Mouse (Mus musculus) retina, adult 2 months (tissue): ENCODE measurements around the gene Gm17349.
A peak's percentile ranks its signal among the peaks of the same experiment; 100 is the strongest.
"Not testable (repeated sequence)": the region's sequence is repeated elsewhere in the genome, so short reads cannot be mapped to it uniquely, and the experiment has no call there.

Experiments
- DNase-seq: peaks from one replicate; pipeline ENCODE4 v3.0.0-alpha.2; 2012; ENCODE audit warnings: low read depth, low spot score

Gene Gm17349

DNA sequence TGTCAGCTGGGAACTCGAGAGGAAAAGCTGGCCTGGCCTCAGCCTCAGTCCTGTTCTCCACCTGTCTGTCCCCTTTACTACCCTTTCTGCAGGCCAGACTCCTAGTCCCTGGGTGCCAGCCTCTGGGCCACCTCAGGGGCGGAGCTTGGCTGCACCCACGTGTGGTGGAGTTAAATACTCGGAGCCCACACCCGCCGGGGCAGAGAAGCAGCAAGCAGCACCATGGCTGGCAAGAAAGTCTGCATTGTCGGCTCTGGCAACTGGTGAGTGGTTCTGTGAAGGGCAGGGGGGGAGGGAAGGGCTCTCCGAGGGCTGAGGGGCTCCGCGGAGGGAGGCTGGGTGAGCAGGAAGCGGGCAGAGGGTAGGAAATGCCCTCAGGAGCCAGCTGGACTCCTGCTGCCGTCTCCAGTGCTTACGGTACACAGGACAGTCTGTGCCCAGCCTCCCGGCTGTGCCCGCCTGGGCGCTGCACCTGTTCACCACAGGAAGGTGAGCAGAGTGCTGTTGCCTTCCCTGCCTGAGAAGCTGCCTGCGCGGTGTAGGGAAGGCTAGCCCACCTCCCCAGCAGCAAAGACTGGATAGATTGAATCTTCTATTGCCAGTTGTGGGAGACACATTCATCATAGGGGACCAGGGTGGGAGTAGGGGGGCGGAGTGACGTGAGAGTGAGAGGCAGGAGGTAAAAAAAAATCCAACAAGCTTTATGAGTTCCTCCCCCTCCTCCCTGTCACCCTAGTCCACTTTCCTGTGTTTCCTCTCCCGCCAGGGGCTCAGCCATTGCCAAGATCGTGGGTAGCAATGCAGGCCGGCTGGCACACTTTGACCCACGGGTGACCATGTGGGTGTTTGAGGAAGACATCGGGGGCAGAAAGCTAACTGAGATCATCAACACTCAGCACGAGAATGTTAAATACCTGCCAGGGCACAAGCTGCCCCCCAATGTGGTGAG, 12.4 kb upstream of the Gm17349 start, which contains the start of gene Gpd1:
Gene Gpd1, plus strand, starts transcription at position 130 of the 949 bp plus-strand sequence.
- no peak for DNase-seq

DNA sequence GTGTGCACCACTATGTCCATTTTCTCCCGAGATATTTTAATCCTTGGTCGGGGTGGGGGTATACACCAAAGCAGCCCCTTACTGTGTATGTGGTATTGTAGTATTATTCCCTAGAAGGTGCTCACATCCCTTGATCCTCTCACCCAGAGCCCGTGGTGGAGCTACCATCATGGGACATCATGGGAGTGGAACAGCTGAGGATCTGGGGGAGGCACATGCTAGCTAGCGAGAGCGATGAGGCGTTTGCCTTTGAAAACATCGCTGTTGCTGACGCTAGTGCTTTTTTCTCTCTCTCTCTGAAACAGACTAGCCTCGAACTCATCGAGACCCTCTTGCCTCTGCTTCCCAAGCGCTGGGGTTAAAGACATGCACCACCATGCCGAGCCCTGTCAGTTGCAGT, 11.5 kb upstream of the Gm17349 start:
- no peak for DNase-seq

DNA sequence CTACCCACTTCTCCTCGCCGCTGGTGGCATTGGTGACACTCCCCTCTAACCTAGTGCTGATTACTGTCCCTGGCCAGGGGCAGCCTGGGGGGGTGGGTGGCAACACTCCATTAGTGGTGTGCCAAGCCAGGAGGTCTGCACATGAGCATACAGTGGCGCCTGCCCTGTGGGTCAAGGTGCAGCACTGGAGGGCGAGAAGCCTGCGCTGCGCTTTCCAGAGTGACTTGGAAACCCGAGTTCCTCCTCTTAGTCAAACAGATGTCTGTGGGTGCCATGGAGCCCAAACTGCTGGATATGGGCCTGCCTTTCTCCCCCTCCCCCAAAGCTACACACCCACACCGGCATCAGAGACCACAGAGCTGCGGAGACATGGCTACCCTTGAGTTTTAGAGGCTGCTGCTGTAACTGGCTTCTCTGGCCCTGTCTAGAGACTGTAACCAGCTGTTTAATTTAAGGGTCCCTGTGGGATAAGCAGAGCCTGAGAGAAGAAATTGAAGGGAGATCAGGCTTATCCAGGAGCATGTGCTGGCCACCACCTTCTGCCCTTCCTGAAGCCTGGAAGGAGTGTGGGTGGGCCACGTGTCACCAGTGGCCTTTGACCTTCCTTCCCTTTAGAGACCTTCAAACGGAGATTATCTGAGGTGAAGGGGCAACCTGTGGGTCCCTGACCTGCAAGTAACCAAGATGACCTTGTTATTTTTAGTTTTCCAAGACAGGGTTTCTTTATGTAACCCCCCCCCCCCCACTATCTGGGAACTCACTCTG, 10.9 kb upstream of the Gm17349 start:
- DNase-seq, result no peak

DNA sequence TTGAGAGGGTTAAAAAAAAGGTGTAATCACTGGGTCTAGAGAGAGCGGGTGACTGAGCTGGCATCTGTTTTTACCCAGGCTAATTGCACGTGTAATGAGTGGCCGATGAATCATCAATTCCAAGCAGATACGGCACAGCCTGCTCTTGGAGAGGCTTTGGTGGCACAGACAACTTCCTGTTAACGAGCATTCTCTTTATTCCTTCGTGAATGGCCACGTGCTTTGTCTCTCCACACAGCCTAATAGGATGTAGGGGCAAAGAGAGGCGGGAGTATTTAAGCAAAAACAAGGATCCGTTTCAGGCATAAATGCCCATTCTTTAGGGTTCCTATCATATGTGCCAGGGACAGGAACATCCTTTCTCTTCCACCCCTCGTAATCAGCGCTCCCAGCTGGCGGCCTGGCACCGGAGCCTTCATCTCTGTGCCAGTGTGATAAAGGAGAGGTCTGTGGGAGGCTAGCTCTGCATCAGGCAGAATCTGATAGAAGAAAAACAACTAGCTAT, 10.1 kb upstream of the Gm17349 start:
- DNase-seq, result no peak

DNA sequence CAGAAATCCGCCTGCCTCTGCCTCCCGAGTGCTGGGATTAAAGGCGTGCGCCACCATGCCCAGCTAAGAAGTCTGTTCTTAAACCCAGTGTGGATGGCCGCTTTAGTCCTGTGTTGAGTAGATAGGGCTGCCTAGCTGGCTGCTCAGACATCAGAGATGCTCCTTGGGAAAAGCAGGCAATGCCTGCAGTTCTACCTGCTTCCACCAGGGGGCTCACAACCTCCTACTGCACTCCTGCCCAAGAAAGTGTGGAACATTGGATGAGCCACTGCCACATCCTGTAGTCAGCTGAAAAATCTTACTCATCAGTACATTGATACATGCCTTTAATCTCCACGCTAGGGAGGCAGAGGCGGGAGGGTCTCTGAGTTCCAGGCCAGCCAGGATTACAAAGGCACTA, 9.6 kb upstream of the Gm17349 start:
- peak; percentile 57 for DNase-seq

DNA sequence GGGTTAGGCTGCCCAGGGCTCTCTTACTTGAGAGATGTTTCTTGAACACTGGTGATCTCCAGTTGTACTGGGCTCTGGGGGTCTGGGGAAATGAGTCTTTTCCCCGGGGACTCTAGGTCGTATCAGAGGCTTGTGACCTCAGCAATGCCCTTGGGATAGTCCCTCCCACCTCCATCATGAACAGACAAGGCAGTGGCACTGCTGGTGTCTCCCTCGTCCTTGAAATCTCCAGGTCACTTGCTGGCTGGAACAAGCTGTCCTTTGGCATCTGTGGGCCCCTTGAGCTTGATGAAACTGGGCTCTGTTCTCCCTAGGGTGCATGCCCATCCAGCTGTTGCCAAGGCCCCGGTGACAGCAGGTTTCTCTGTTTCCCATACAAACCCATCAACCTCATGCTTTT, 8.9 kb upstream of the Gm17349 start:
- no peak for DNase-seq

DNA sequence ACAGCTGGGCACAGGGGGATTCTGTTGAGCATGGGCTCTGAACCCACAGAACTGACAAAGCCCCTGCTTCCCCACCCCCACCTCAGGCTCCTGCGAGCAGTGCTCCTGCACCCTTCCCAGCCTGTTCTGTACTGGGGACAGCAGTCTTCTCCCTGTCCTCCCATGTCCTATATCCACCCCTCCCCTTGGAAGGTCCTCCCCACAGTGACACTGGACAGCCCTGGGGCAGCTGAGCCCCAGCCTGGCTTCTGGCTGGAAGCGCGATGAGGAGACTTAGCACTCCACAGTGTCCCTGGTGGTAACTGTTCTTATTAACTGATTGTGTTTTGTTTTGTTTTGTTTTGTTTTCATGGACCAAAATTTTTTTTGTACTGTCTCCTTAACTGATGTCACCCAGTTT, 8.3 kb upstream of the Gm17349 start:
- no peak for DNase-seq

DNA sequence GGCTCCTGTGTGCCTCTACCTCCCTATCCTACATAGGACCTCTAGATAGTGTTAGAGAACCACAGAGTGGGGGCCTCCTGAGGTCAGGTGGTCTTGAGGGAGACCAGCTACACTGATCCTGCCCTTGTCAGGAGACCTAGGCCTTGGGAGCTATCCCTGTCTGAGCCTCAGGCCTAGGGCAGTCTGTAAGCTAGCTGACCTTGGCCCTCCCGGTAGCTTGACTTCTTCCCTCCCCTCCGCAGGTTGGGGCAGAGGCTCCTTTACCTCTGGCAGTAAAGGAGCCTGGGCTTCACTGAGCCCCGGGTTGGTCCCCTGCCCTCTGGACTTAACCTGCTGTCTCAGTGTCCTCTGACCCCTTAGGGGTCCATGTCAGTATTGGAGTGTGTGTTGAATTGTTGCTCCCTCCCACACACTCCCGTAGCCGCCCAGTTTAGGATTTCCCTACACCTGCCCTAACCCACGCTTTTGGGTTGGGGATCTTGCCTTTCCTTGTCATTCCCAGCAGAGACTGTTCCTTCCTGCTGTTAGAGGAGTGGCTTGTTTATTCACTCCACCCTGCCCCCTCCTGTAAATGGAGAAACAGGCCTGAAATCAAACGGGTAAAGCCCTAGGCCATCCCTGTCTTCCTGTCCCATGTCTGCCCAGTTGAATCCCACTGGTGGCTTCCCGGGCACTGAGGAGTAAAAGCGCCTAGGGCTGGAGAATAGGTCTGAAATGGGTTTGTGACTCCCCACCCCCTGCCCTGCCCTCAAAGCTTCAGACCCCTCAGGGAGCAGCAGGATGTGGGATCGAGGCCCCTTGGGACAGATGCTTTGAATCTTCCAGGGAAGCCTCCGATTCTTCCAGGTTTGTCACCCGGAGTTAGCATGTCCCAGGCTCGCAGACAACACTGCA, 7.6 kb upstream of the Gm17349 start:
- DNase-seq, result no peak

DNA sequence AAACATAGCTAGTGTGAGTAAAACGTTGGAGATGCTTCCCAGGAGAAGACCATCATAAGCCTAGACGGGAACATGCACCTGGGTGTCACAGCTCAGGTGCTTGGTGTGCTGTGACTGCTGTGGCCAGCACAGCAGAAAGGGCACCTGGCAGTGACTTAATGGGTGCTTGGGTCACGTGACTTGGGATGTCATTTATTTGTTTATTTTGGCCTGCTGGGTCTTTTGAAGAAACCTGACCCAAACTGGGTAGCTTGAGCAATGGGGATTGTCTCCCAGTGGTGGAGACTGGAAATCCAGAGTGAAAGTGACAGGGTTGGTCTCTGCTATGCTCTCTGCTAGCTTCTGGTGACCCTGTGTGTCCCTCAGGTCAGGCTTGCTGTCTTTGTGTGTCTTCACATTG, 6.2 kb upstream of the Gm17349 start:
- DNase-seq, result no peak

DNA sequence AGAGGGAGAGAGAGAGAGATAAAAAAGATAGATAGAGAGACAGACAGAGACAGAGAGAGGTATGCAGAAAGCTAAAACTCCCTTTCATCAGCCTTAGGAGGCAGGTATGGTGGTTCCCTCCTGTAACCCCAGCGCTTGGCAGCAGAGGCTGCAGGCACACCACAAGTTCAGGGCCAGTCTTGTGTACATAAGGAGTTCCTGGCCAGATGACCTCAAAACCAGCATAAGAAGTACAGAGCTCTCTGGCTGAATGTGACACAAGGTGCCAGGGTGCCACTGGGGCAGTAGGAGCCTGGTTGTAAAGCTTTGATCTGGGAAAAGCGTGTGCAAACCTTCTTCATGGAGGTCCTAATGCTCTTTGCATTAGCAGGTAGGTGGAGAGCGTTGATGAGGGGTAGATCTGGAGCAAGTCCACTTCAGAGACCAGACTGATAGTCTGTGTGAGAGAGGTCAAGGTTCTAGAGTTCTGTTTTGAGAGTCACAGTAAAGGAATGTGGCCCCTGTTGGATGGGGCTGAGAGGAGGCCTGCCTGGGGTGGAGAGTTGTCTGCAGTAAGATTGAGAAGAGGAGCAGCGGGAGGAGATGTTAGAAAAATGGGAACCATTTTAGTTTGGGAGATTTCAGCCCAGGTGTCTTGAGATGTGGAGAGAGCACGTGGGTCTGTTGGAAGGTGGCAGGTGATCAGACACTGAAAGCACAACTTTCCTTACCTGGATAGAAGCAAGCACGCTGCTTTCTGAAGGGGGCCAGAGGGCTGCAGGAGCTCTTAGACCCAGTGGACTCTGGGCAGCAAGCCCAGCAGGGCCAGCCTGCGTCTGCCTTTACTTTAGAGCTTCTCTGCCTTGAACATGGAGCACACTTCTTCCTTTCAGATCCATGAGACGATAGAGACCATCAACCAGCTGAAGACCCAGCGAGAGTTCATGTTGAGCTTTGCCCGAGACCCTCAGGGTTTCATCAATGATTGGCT, 5.2 kb upstream of the Gm17349 start:
- no peak for DNase-seq

DNA sequence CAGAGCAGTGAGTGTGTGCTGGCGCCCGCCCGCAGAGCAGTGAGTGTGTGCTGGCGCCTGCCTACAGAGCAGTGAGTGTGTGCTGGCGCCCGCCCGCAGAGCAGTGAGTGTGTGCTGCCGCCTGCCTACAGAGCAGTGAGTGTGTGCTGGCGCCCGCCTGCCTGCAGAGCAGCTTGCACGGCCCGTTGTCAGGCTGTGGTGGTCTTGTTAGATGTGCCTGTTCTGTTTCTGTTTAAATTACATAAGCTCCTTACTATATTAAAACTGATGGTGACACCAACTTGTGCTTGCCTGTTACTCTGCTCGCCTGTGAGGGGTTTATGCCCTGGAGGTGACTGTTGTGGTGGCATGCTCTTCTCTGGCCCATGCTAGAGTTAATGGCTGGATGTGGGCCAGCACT, 2.9 kb upstream of the Gm17349 start:
- no peak for DNase-seq

DNA sequence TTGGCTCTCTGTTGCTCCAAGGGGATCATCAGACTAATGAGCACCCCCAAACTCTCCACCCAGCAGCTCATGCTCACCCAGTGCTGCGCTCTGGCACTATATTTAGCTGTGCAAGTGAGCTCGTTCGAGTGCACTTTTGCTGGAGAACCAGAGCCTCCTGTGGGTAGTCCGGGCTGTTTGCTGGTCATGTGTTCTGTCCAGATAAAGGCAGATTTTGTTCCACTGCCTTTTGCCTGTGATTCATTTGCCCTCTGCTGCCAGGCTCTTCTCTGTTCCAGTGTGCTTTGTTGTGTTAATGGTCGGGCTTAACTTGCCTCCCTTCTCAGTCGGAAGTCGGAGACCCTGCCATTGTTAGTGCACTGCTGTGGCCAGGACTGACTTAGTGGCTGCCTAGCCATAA, 409 bp downstream of the Gm17349 start:
- DNase-seq, result no peak

DNA sequence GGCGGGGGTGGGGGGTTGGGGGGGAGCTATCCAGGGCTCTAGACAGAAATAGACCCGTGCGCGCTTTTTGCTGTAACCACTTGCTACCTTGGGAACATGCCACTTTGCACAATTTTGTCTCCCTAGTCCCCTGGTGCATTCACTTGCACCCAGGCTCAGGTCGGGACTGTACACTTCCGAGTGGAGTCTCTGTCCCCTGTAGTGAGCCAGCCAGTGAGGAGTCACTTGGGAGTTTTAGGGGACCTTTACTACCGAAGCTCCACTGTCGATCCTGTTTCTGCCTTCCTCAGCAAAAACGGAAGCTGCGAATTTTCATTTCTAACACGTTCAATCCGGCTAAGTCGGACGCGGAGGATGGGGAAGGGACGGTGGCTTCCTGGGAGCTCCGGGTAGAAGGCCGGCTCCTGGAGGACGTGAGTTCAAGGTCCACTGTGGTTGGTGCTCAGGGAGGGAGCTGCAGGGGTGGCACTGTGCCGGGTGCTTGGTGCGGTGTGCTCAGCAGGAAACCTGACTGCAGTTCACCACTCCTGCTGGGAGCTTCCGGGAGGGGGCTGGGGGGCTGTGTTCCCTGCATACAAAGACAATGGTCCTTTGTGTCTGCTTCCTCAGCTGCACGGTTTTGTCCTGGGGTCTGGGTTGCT, 1.1 kb downstream of the Gm17349 start:
- no peak for DNase-seq

DNA sequence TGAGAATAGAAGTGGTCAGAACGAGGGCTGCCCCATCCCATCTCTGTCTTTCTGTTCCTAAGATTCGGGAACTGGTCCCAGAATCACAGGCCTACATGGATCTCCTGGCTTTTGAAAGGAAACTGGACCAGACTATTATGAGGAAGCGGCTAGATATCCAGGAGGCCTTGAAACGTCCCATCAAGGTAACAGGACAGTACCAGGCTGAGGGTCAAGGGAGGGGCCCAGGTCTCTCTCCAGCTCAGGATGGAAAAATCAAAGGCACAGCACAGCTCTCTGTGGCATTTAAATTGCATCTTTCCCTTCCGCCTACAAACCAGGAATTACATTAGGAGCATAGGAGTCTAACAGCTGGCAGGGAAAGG, 1.6 kb downstream of the Gm17349 start:
- no peak for DNase-seq

DNA sequence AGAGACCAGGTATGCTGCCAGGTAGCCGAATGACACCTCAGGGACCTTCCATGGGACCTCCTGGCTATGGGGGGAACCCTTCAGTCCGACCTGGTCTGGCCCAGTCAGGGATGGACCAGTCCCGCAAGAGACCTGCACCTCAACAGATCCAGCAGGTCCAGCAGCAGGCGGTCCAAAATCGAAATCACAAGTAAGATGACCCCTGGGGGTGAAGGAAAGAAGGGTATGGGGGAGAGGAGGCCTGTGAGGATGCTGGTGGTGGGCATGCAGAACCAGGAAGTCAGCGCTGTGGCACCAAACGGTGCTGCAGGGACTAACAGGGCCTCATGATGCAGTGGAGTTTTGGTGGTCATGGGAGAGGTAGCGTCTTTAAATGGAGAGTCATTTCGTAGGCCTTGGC, 2.2 kb downstream of the Gm17349 start:
- no peak for DNase-seq

DNA sequence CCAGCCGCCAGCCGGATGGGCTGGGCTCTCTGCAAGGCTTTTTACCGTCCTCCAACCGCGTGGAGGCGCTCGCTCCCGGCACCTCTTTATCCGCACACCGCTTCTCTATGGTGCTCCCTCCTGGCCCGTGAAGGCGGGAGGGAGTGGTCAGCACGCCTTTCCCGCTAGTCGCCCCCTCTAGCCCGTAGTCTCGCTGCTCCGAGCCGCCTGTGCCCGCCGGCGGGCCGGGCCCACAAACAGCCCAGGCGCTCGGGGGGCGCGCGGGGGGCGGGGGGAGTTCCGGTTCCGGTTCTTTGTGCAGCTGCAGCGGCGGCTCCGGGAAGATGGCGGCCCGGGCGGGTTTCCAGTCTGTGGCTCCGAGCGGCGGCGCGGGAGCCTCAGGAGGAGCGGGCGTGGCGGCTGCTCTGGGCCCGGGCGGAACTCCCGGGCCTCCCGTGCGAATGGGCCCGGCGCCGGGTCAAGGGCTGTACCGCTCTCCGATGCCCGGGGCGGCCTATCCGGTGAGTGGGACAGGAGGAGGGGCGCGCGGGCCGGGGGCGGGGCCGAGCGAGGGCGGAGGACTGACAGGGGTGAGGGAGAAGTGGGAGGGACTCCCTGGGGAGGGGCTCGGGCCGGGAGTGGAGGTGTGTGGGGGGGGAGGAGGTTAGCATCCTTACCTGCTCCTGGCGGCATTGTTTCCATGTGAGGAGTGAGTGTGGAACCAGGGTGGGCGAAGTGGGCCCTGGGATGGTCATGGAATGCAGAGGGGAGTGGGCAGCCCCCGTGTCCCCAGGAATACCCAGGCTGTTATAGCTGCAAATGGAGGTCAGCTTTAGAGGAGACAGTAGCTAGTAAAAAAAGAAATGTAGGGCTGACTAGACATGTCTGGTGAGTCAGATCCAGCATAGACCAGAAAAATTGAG, 3.0 kb downstream of the Gm17349 start, which contains the start of gene Smarcd1:
Gene Smarcd1, plus strand, starts transcription at position 131 of the 902 bp plus-strand sequence.
- peak; percentile 88 for DNase-seq

DNA sequence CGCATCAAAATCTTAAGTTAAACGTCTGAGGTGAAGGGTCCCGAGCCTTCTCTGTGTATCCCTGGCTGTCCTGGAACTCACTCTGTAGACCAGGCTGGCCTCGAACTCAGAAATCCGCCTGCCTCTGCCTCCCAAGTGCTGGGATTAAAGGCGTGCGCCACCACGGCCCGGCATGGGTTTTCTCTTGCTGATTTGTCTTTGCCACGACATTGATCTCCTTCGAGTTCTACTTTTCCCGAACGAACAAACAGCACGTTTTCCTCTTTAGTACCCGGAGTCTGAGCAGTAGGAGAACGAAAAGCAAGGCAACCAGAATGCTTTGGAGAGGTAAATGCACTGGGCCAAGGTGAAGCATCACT, 3.7 kb downstream of the Gm17349 start:
- DNase-seq, result not testable (repeated sequence)

DNA sequence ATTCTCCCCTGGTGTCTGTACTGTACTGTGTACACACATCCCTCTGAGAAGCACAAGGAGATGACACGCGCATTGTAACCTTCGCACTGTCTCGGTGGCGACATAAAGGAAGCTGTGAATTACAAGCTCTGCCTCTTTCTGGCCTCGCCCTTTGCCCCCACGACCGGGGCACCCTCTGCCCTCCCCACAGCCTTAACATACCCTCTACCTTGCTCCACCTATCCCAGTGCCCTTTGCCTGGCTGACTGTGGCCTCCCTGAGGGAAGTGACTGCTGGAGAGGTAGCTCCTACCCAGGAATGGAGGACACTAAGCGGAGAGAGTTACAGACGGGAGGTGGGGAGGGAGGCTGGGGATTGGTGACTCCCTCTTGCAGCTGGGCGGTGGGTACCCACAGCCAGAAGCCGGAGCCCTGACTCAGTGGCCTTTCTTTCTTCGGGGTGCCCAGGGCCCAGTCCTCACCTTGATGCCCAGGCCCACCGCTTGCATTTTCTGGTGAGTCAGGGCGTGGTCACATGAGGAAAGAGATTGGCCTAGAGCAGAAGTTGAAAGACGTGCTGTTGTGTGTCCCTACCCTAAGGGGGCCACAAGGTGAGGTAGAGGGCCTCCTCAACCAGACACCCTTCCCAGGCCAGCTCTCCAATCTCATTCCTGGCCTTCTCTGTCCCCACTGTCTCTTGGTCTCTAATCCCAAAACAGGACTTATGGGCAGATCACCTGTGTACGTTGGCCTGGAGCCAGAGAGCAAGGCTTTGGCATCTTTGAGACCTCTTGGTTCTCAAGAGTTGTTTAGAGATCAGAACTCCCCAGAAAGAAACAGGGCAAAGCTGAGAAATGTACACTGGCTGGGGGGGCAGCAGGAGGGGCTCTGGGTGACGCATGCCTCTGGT, 4.8 kb downstream of the Gm17349 start:
- DNase-seq, result no peak
